Mouse (Mus musculus): Measurements from ENCODE around the gene Mansc1.
"Not testable (repeated sequence)": the region's sequence is repeated elsewhere in the genome, so short reads cannot be mapped to it uniquely, and the experiment has no call there.

Mansc1 gene

GRCm38 (mm10) chr6:134631947-134632687 lies at the start of gene Mansc1:
Mansc1 (minus strand) TSS chr6:134632488.
- no peak for DNase-seq (ENCODE audit: low spot score in 2 of 2)

GRCm38 (mm10) chr6:134679330-134679729 lies 47.0 kb upstream of the Mansc1 start:
- DNase-seq (ENCODE audit: low spot score in 2 of 2): not testable (repeated sequence)

- no peak for DNase-seq (ENCODE audit: low spot score in 2 of 2)
Measured at GRCm38 (mm10) chr6:134678037-134678436, 45.7 kb upstream of the Mansc1 start.

GRCm38 (mm10) chr6:134677504-134677903 lies 45.2 kb upstream of the Mansc1 start:
- DNase-seq (ENCODE audit: low spot score in 2 of 2): no peak

GRCm38 (mm10) chr6:134673712-134674111 lies 41.4 kb upstream of the Mansc1 start:
- not testable (repeated sequence) for DNase-seq (ENCODE audit: low spot score in 2 of 2)

- DNase-seq (ENCODE audit: low spot score in 2 of 2): no peak
Measured at GRCm38 (mm10) chr6:134670881-134671411, 38.7 kb upstream of the Mansc1 start.

- DNase-seq (ENCODE audit: low spot score in 2 of 2): no peak
Measured at GRCm38 (mm10) chr6:134669179-134669865, 37.0 kb upstream of the Mansc1 start.

GRCm38 (mm10) chr6:134668519-134668918 lies 36.2 kb upstream of the Mansc1 start:
- no peak for DNase-seq (ENCODE audit: low spot score in 2 of 2)

GRCm38 (mm10) chr6:134665817-134666216 lies 33.5 kb upstream of the Mansc1 start:
- no peak for DNase-seq (ENCODE audit: low spot score in 2 of 2)

- no peak for DNase-seq (ENCODE audit: low spot score in 2 of 2)
Measured at GRCm38 (mm10) chr6:134664573-134664972, 32.3 kb upstream of the Mansc1 start.

- DNase-seq (ENCODE audit: low spot score in 2 of 2): no peak
Measured at GRCm38 (mm10) chr6:134660714-134661406, 28.6 kb upstream of the Mansc1 start.

GRCm38 (mm10) chr6:134659108-134659958 lies 27.0 kb upstream of the Mansc1 start:
- peak; percentile 30 to 52 for DNase-seq (ENCODE audit: low spot score in 2 of 2)

GRCm38 (mm10) chr6:134656527-134656926 lies 24.2 kb upstream of the Mansc1 start:
- DNase-seq (ENCODE audit: low spot score in 2 of 2): no peak

- no peak for DNase-seq (ENCODE audit: low spot score in 2 of 2)
Measured at GRCm38 (mm10) chr6:134648356-134648755, 16.1 kb upstream of the Mansc1 start.

- no peak for DNase-seq (ENCODE audit: low spot score in 2 of 2)
Measured at GRCm38 (mm10) chr6:134647621-134648020, 15.3 kb upstream of the Mansc1 start.

- DNase-seq (ENCODE audit: low spot score in 2 of 2): no peak
Measured at GRCm38 (mm10) chr6:134646835-134647234, 14.5 kb upstream of the Mansc1 start.

GRCm38 (mm10) chr6:134643296-134643695 lies 11.0 kb upstream of the Mansc1 start:
- peak in 1 of 2 experiments; percentile 10 for DNase-seq (ENCODE audit: low spot score in 2 of 2)

- no peak for DNase-seq (ENCODE audit: low spot score in 2 of 2)
Measured at GRCm38 (mm10) chr6:134641738-134642446, 9.6 kb upstream of the Mansc1 start.

- peak; percentile 87 to 92 for DNase-seq (ENCODE audit: low spot score in 2 of 2)
Measured at GRCm38 (mm10) chr6:134640485-134641475, 8.5 kb upstream of the Mansc1 start.
